Mouse (Mus musculus) CH12.LX (cell line): ENCODE results near the gene Chchd2. TPM values are rescaled to one million over a fixed set of nuclear protein-coding genes. Genes with fewer than 3 reads are reported as not detected.

Source experiments
- DNase-seq: peaks from one replicate; pipeline ENCODE4 v3.0.0-alpha.2; 2013; ENCODE audit errors: extremely low read depth
- H3K27ac ChIP-seq: 2 replicates; pipeline ENCODE4 v1.5.1; 2012; ENCODE audit warnings: low read depth, mild to moderate bottlenecking, control low read depth, moderate library complexity; ENCODE audit not compliant: insufficient read depth
- H3K27me3 ChIP-seq: replicated peaks from 2 replicates; pipeline ENCODE3; 2012; ENCODE audit warnings: inconsistent platforms
- H3K36me3 ChIP-seq, 2 experiments: replicated peaks in 1 of 2; 2 replicates each; pipeline versions ENCODE3 to v1.6.1; 2012; ENCODE audit warnings: inconsistent platforms in 1 of 2, low read length in 1 of 2, mild to moderate bottlenecking in 1 of 2, mixed read lengths in 1 of 2, moderate library complexity in 1 of 2; ENCODE audit not compliant: control insufficient read depth in 1 of 2, insufficient read depth in 1 of 2
- H3K4me1 ChIP-seq, 2 experiments: 2 replicates each; pipeline ENCODE4 v1.6.1; 2012; ENCODE audit warnings: inconsistent platforms in 1 of 2, moderate library complexity in 1 of 2; ENCODE audit not compliant: insufficient read depth in 2 of 2, control insufficient read depth in 1 of 2
- H3K4me2 ChIP-seq: 2 replicates; pipeline ENCODE4 v1.6.1; 2012; ENCODE audit warnings: low read depth, mild to moderate bottlenecking, control low read depth; ENCODE audit not compliant: poor library complexity, insufficient read depth, severe bottlenecking
- H3K4me3 ChIP-seq, 3 experiments: fragments of 150-350 bp in 1 of 3; sonication (generic) in 1 of 3; replicated peaks in 1 of 3; 2 replicates each; pipeline versions ENCODE3 to v1.5.1; 2011 to 2012; ENCODE audit warnings: low read depth in 2 of 3, low read length in 2 of 3, mild to moderate bottlenecking in 2 of 3, moderate library complexity in 2 of 3, control low read depth in 1 of 3, improper control_type of control experiment in 1 of 3, inconsistent platforms in 1 of 3, mixed read lengths in 1 of 3; ENCODE audit not compliant: poor library complexity in 1 of 3
- H3K79me2 ChIP-seq: replicated peaks from 2 replicates; pipeline ENCODE4 v1.6.1; 2012; ENCODE audit warnings: mild to moderate bottlenecking, moderate library complexity; ENCODE audit not compliant: control insufficient read depth, poor library complexity, insufficient read depth, severe bottlenecking; ENCODE audit errors: extremely low read depth
- H3K9ac ChIP-seq: 2 replicates; pipeline ENCODE4 v1.6.1; 2012; ENCODE audit warnings: low read depth, mild to moderate bottlenecking, control low read depth, moderate library complexity; ENCODE audit not compliant: insufficient read depth
- H3K9me3 ChIP-seq: replicated peaks from 2 replicates; pipeline ENCODE3; 2012; ENCODE audit warnings: low read length, inconsistent platforms, mixed read lengths
- BHLHE40 ChIP-seq: IDR thresholded peaks from 2 replicates; pipeline ENCODE4 v1.6.1; 2011; ENCODE audit warnings: mild to moderate bottlenecking, low read depth, low read length, improper control_type of control experiment
- CTCF ChIP-seq, 2 experiments: IDR thresholded peaks in 1 of 2; conservative IDR thresholded peaks in 1 of 2; 2 replicates each; pipeline ENCODE4 v1.5.1; 2011 to 2012; ENCODE audit warnings: low read depth in 2 of 2, low read length in 2 of 2, improper control_type of control experiment in 1 of 2, inconsistent platforms in 1 of 2, mild to moderate bottlenecking in 1 of 2, moderate library complexity in 1 of 2
- ELF1 ChIP-seq: IDR thresholded peaks from 2 replicates; pipeline ENCODE4 v1.6.1; 2014; ENCODE audit warnings: low read depth, mild to moderate bottlenecking, inconsistent platforms, low read length, improper control_type of control experiment
- ETS1 ChIP-seq: conservative IDR thresholded peaks from 2 replicates; pipeline ENCODE4 v1.6.1; 2012; ENCODE audit warnings: low read depth, mild to moderate bottlenecking, inconsistent platforms, low read length, improper control_type of control experiment, moderate library complexity
- GABPA ChIP-seq: IDR thresholded peaks from 2 replicates; pipeline ENCODE4 v1.6.1; 2012; ENCODE audit warnings: low read depth, low read length, improper control_type of control experiment, inconsistent platforms; ENCODE audit not compliant: insufficient replicate concordance
- HCFC1 ChIP-seq: IDR thresholded peaks from 2 replicates; pipeline ENCODE4 v1.6.1; 2012; ENCODE audit warnings: low read depth, mild to moderate bottlenecking, inconsistent platforms, low read length, improper control_type of control experiment
- IRF4 ChIP-seq: IDR thresholded peaks from 2 replicates; pipeline ENCODE4 v1.6.1; 2014; ENCODE audit warnings: low read depth, mild to moderate bottlenecking, inconsistent platforms, low read length, improper control_type of control experiment
- JUND ChIP-seq: conservative IDR thresholded peaks from 2 replicates; pipeline ENCODE4 v1.6.1; 2011; ENCODE audit warnings: low read depth, low read length, improper control_type of control experiment
- MAFK ChIP-seq: IDR thresholded peaks from 2 replicates; pipeline ENCODE4 v1.6.1; 2011; ENCODE audit warnings: low read length, improper control_type of control experiment; ENCODE audit not compliant: insufficient replicate concordance
- MAZ ChIP-seq: IDR thresholded peaks from 2 replicates; pipeline ENCODE4 v1.6.1; 2012; ENCODE audit warnings: low read depth, mild to moderate bottlenecking, inconsistent platforms, low read length, improper control_type of control experiment, moderate library complexity
- NELFE ChIP-seq: IDR thresholded peaks from 2 replicates; pipeline ENCODE4 v1.6.1; 2011; ENCODE audit warnings: low read depth, low read length, improper control_type of control experiment
- NRF1 ChIP-seq: IDR thresholded peaks from 2 replicates; pipeline ENCODE4 v1.6.1; 2014; ENCODE audit warnings: low read depth, mild to moderate bottlenecking, inconsistent platforms, low read length, improper control_type of control experiment, moderate library complexity
- PAX5 ChIP-seq: IDR thresholded peaks from 2 replicates; pipeline ENCODE4 v1.6.1; 2012; ENCODE audit warnings: low read length, inconsistent platforms, mixed read lengths
- POLR2AphosphoS2 ChIP-seq: IDR thresholded peaks from 2 replicates; pipeline ENCODE4 v1.6.1; 2011; ENCODE audit warnings: low read depth, low read length, improper control_type of control experiment
- RAD21 ChIP-seq: IDR thresholded peaks from 2 replicates; pipeline ENCODE4 v1.6.1; 2011; ENCODE audit warnings: low read depth, mild to moderate bottlenecking, low read length, improper control_type of control experiment, moderate library complexity
- SIN3A ChIP-seq: IDR thresholded peaks from 2 replicates; pipeline ENCODE4 v1.6.1; 2012; ENCODE audit warnings: low read length, improper control_type of control experiment, inconsistent platforms
- TBP ChIP-seq: conservative IDR thresholded peaks from 2 replicates; pipeline ENCODE4 v1.6.1; 2011; ENCODE audit warnings: low read depth, low read length, improper control_type of control experiment
- USF1 ChIP-seq: IDR thresholded peaks from 2 replicates; pipeline ENCODE4 v1.6.1; 2014; ENCODE audit warnings: low read depth, mild to moderate bottlenecking, inconsistent platforms, low read length, improper control_type of control experiment
- USF2 ChIP-seq: conservative IDR thresholded peaks from 2 replicates; pipeline ENCODE4 v1.6.1; 2011; ENCODE audit warnings: low read depth, low read length, improper control_type of control experiment
- ZC3H11A ChIP-seq: IDR thresholded peaks from 2 replicates; pipeline ENCODE4 v1.6.1; 2012; ENCODE audit warnings: low read depth, mild to moderate bottlenecking, inconsistent platforms, low read length, improper control_type of control experiment
- ZKSCAN1 ChIP-seq: IDR thresholded peaks from 2 replicates; pipeline ENCODE4 v1.6.1; 2012; ENCODE audit warnings: low read depth, inconsistent platforms, low read length, improper control_type of control experiment, borderline replicate concordance
- ZMIZ1 ChIP-seq: IDR thresholded peaks from 2 replicates; pipeline ENCODE4 v1.6.1; 2012; ENCODE audit warnings: low read depth, mild to moderate bottlenecking, inconsistent platforms, low read length, improper control_type of control experiment
- ZNF384 ChIP-seq: IDR thresholded peaks from 2 replicates; pipeline ENCODE4 v1.6.1; 2012; ENCODE audit warnings: low read depth, low read length, improper control_type of control experiment, inconsistent platforms
- dilution Hi-C: fragments of 300-500 bp; cut with MboI; formaldehyde crosslinking; loops from 2 replicates; pipeline ENCODE4 v1.14.3; 2020; ENCODE audit warnings: low sequenced_read_pairs; ENCODE audit not compliant: extremely low pct_unique_long_range_greater_than_20kb, extremely low pct_ligation_motif_present
- in situ Hi-C: fragments of 300-500 bp; cut with MboI; formaldehyde crosslinking; loops from 3 replicates; pipeline ENCODE4 v1.14.3; 2019; ENCODE audit warnings: low sequenced_read_pairs, low pct_ligation_motif_present, low pct_unique_long_range_greater_than_20kb, mixed read lengths
- polyA plus RNA-seq: library from polyadenylated mRNA; unstranded; fragments of >175 nt; gene quantifications from 2 replicates; pipeline ENCODE4 v1.2.1, GENCODE M21; 2012; ENCODE audit warnings: low read depth; ENCODE audit not compliant: insufficient read length
- total RNA-seq, 2 experiments: library from RNA; depleted of rRNA; stranded (reverse); fragments of 300-350 nt in 1 of 2; fragments of >200 nt in 1 of 2; gene quantifications; 2 replicates each; pipeline ENCODE4 v1.2.3; 2012 to 2014

Chchd2 gene
- total and polyA plus RNA-seq, 3 experiments = 370 to 988 (median 552) TPM

DNA sequence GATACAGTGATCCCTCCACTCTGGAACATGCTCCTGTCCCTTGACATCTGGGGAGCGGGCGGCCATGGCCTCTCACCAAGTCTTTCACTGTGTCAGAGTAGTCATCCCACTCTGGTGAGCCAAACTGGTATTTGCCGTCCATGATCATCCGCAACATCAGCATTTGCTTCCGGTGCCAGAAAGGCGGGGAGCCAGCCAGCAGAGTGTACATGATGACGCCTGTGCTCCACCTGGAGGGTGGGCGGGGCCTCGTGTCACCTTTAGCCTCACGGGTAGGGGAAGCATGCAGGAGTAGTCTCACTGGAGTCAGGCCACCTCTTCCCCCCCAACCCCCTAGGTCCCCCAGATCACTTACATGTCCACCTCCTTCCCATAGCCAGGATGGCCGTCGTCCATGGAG lies 21.4 kb downstream of the Chchd2 start:
- dilution Hi-C loops = no loop called here
- no peak overlapping the region for H3K4me2 ChIP-seq
- DNase-seq = no peak
- in situ Hi-C loops = no loop called here
- no peaks in the 10 kb centered on the region for H3K27me3 ChIP-seq
- no peak overlapping the region for H3K9ac ChIP-seq
- peaks cover 10% of the 10 kb centered on the region for H3K9me3 ChIP-seq
- H3K79me2 ChIP-seq = no peaks in the 10 kb centered on the region
- no peak overlapping the region for H3K27ac ChIP-seq
- TF ChIP-seq GABPA (no peak), NRF1 (no peak), ETS1 (no peak), ZC3H11A (no peak), ZNF384 (no peak), USF2 (no peak), IRF4 (no peak), MAZ (no peak), ELF1 (no peak), USF1 (no peak), MAFK (no peak), BHLHE40 (no peak), POLR2AphosphoS2 (no peak), HCFC1 (no peak), TBP (no peak), ZKSCAN1 (no peak), NELFE (no peak), RAD21 (no peak), JUND (no peak), CTCF (conservative IDR thresholded peaks at IDR 0.05 in 1 of 2, IDR thresholded peaks at IDR 0.05 in 1 of 2; ENCODE audit: low read depth in 2 of 2, low read length in 2 of 2) (no peak)
- H3K4me3 ChIP-seq = no peak overlapping the region
- no peaks in the 10 kb centered on the region for H3K4me1 ChIP-seq
- peaks cover 19 to 29% of the 10 kb centered on the region in 2 experiments for H3K36me3 ChIP-seq

DNA sequence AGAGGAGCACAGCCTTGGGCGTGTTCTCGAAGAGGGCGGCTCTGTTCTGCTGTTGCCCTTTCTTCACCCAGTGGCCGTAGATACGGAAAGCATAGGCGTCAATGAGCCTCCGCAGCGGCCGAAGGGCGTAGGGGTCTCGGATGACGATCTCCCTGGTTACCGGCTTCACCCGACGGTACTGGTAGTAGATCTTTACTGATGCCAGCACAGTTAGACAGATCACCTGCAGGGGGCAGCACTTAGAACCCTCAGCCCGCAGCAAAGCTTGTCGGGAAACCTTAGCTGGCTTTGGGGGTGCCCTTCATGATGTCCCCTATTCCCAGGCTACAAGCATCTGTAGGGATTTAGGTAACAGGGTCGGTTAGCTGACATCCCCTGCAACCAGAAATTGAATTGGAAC lies 22.8 kb downstream of the Chchd2 start:
- peaks cover 10% of the 10 kb centered on the region for H3K9me3 ChIP-seq
- no peak overlapping the region for H3K4me3 ChIP-seq
- peaks cover 32 to 43% of the 10 kb centered on the region in 2 experiments for H3K36me3 ChIP-seq
- H3K4me2 ChIP-seq = no peak overlapping the region
- dilution Hi-C loops = no loop called here
- H3K9ac ChIP-seq = no peak overlapping the region
- no peaks in the 10 kb centered on the region for H3K4me1 ChIP-seq
- in situ Hi-C loops = no loop called here
- H3K27ac ChIP-seq = no peak overlapping the region
- no peaks in the 10 kb centered on the region for H3K27me3 ChIP-seq
- H3K79me2 ChIP-seq = no peaks in the 10 kb centered on the region
- TF ChIP-seq ELF1 (no peak), ZMIZ1 (no peak), CTCF (conservative IDR thresholded peaks at IDR 0.05 in 1 of 2, IDR thresholded peaks at IDR 0.05 in 1 of 2; ENCODE audit: low read depth in 2 of 2, low read length in 2 of 2) (peak; percentile 10 to 48; a peak in 2 of 4 replicates), PAX5 (no peak), SIN3A (no peak)
- DNase-seq = no peak
